Mouse (Mus musculus): ENCODE results near the gene Tcf25.

DNA sequence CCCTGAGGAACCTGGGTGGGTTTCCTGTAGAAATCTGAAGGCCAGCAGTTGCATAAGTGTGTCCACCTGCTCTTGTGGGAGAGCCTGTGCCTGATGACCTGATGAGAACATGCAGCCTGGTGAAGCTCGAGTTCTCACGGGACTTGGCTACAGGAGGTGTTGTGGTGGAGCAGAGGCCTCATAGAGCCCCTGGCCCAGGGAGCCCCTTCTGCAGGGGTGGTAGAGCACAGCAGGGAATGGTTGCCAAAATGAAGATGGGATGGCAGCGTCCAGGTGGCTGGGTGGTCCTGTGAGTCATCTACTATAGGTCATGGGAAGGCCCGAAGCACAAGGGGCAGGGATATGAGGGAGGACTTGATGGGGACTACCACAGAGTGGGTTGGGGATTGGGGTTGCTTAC is 8.2 kb downstream of the Tcf25 start:
- no peak for TF ChIP-seq POLR2A (IDR thresholded peaks at IDR 0.05; ENCODE audit: extremely low read depth, insufficient read depth, low read length)
- TF ChIP-seq CTCF (IDR thresholded peaks at IDR 0.05; ENCODE audit: extremely low read depth, insufficient read depth, low read length): no peak
